Comparison of ENCODE assay signal across 8 mouse cellular contexts in the genomic region with DNA sequence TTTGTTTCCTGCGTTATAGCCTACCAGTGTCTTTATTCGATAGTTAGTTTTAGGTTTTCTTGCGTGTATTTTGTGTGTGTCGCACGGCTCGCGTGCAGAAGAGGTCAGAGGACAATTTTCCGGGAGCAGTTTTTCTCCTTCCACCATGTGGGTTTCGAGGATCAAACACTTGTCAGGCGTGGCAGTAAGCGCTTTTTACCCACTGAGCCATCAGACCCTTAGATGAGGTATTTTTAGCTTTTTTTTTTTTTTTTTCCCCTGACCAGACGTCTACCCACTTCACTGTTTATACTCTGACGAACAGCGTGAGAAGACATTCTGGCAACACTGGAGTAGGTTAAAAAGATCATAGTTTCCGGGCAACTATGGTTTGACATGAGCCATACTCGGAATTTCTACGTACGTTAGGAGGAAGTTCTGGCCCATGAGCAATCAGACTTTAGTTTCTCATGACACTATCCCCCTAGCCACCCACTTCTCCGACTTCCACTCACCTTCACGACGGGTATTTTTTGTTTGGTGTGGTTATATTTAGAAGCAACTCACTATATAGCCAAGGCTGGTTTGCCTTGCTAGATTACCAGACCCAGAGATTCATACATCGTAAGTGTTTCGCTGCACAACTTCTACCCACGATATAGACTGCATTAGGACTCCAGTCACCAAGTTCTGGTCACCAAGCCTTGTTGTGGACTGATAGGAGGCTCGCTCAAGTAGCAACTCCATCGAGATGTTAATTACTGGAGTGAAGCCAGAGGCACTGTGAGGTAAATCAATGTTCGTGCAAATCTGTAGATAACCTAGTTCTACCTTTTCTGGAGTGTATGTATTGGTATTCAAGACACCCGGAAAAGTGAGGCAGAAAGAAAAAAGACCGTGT. TPM values are rescaled to one million over a fixed set of nuclear protein-coding genes. Genes with fewer than 3 reads are reported as not detected.
DNase-seq lines count a peak whose midpoint lies in the region; ATAC-seq and TF ChIP-seq lines count a peak whose summit lies in the region.

No protein-coding gene starts in this region.

- peak overlapping the region; percentile 99 for H3K4me3 ChIP-seq in heart, embryonic 10.5 days
- H3K4me3 ChIP-seq in ES-Bruce4 (ENCODE audit: low read depth, low read length): peak overlapping the region; percentile 94
- H3K4me3 ChIP-seq in forebrain, embryonic 13.5 days: peak overlapping the region; percentile 98
- H3K4me3 ChIP-seq in limb, embryonic 14.5 days (replicated peaks; ENCODE audit: low read length): peak overlapping the region; percentile 99
- peak overlapping the region; percentile 95 for H3K4me3 ChIP-seq in neural tube, embryonic 11.5 days (ENCODE audit: low read depth, low read length)

- intact Hi-C loops in heart, postnatal 10 days (cut with DNase I): loop anchor here (5.0 kb wide), 1 partner anchor 72 kb away; the partner anchor contains the start of gene Wdr6
- intact Hi-C loops in gastrocnemius, postnatal 14 days (cut with DNase I; ENCODE audit: low total_unique reads): no loop called here

- peak overlapping the region; percentile 95 for H3K9ac ChIP-seq in ES-Bruce4 (ENCODE audit: low read depth, poor library complexity, severe bottlenecking)
- H3K9ac ChIP-seq in forebrain, embryonic 13.5 days: peak overlapping the region; percentile 95
- H3K9ac ChIP-seq in limb, embryonic 14.5 days (ENCODE audit: low read depth, low read length, severe bottlenecking): peak overlapping the region; percentile 87
- H3K9ac ChIP-seq in neural tube, embryonic 11.5 days (ENCODE audit: low read length): peak overlapping the region; percentile 86

- no peak for TF ChIP-seq POLR2A in ES-Bruce4 (IDR thresholded peaks at IDR 0.05; ENCODE audit: insufficient read depth, low read length)
- TF ChIP-seq POLR2A in limb, embryonic 14.5 days (IDR thresholded peaks at IDR 0.05; ENCODE audit: borderline replicate concordance, extremely low read depth, insufficient read depth, insufficient read length): no peak

- peaks cover 13% of the 10 kb centered on the region for H3K4me1 ChIP-seq in heart, embryonic 10.5 days
- H3K4me1 ChIP-seq in ES-Bruce4 (ENCODE audit: control insufficient read depth, insufficient read depth, low read length): peaks cover 4% of the 10 kb centered on the region
- H3K4me1 ChIP-seq in forebrain, embryonic 13.5 days: peaks cover 20% of the 10 kb centered on the region
- peaks cover 10% of the 10 kb centered on the region for H3K4me1 ChIP-seq in limb, embryonic 14.5 days (ENCODE audit: control insufficient read depth, insufficient read depth, low read length)
- peaks cover 5% of the 10 kb centered on the region for H3K4me1 ChIP-seq in neural tube, embryonic 11.5 days (ENCODE audit: control insufficient read depth, insufficient read depth, low read length)

- no peak for TF ChIP-seq CTCF in ES-Bruce4 (IDR thresholded peaks at IDR 0.05; ENCODE audit: low read depth, low read length)

- no peaks in the 10 kb centered on the region for H3K9me3 ChIP-seq in heart, embryonic 10.5 days
- H3K9me3 ChIP-seq in ES-Bruce4 (replicated peaks; ENCODE audit: control insufficient read depth, insufficient read depth, low read length, poor library complexity, severe bottlenecking): no peaks in the 10 kb centered on the region
- no peaks in the 10 kb centered on the region for H3K9me3 ChIP-seq in forebrain, embryonic 13.5 days (replicated peaks)
- H3K9me3 ChIP-seq in limb, embryonic 14.5 days (ENCODE audit: control insufficient read depth, low read length): no peaks in the 10 kb centered on the region
- no peaks in the 10 kb centered on the region for H3K9me3 ChIP-seq in neural tube, embryonic 11.5 days (ENCODE audit: control insufficient read depth, low read length)

- no peak for TF ChIP-seq EP300 in ES-Bruce4 (IDR thresholded peaks at IDR 0.05; ENCODE audit: insufficient read depth, low read depth, low read length)

- ATAC-seq in forebrain, embryonic 13.5 days: no peak; the same call in 1 of the 2 replicates
- peak; percentile 31; the same call in 1 of the 2 replicates for ATAC-seq in limb, embryonic 14.5 days (ENCODE audit: low FRiP score, low read depth)
- ATAC-seq in neural tube, embryonic 11.5 days (ENCODE audit: insufficient read depth, low FRiP score, low TSS enrichment): no peak

- no peaks in the 10 kb centered on the region for H3K27me3 ChIP-seq in heart, embryonic 10.5 days (ENCODE audit: insufficient read depth, poor library complexity, severe bottlenecking)
- no peaks in the 10 kb centered on the region for H3K27me3 ChIP-seq in ES-Bruce4 (ENCODE audit: control insufficient read depth, insufficient read depth, low read length, poor library complexity, severe bottlenecking)
- no peaks in the 10 kb centered on the region for H3K27me3 ChIP-seq in forebrain, embryonic 13.5 days
- H3K27me3 ChIP-seq in limb, embryonic 14.5 days (ENCODE audit: control insufficient read depth, insufficient read depth, low read length): no peaks in the 10 kb centered on the region
- H3K27me3 ChIP-seq in neural tube, embryonic 11.5 days (ENCODE audit: control insufficient read depth, insufficient read depth, low read length): no peaks in the 10 kb centered on the region

- DNase-seq in heart, embryonic 10.5 days (ENCODE audit: low spot score): no peak
- DNase-seq in heart, postnatal 10 days: no peak
- no peak for DNase-seq in limb, embryonic 14.5 days (ENCODE audit: low spot score)
- no peak for DNase-seq in neural tube, embryonic 11.5 days (ENCODE audit: low spot score)
- no peak for DNase-seq in left cerebral cortex, adult 11 months (ENCODE audit: low spot score)
- no peak for DNase-seq in gastrocnemius, postnatal 14 days

- peak overlapping the region; percentile 98 for H3K4me2 ChIP-seq in forebrain, embryonic 13.5 days
- peak overlapping the region; percentile 67 for H3K4me2 ChIP-seq in limb, embryonic 14.5 days (replicated peaks; ENCODE audit: low read depth, low read length, severe bottlenecking)
- H3K4me2 ChIP-seq in neural tube, embryonic 11.5 days (ENCODE audit: low read depth): peak overlapping the region; percentile 65

- H3K36me3 ChIP-seq in heart, embryonic 10.5 days: no peaks in the 10 kb centered on the region
- peaks cover 9% of the 10 kb centered on the region; the same call in 1 of the 2 replicates for H3K36me3 ChIP-seq in ES-Bruce4 (ENCODE audit: control insufficient read depth, insufficient read depth, low read length, poor library complexity, severe bottlenecking)
- 0 out of 2 replicates have a peak, but pooled peaks cover 4% of the 10 kb centered on the region for H3K36me3 ChIP-seq in forebrain, embryonic 13.5 days (ENCODE audit: poor library complexity, severe bottlenecking)
- H3K36me3 ChIP-seq in limb, embryonic 14.5 days (ENCODE audit: control insufficient read depth, insufficient read depth, low read length): peaks cover 4% of the 10 kb centered on the region
- no peaks in the 10 kb centered on the region for H3K36me3 ChIP-seq in neural tube, embryonic 11.5 days (ENCODE audit: control insufficient read depth, insufficient read depth, low read length)

- peak overlapping the region; percentile 98 for H3K27ac ChIP-seq in heart, embryonic 10.5 days
- peak overlapping the region; percentile 64 for H3K27ac ChIP-seq in ES-Bruce4 (ENCODE audit: insufficient read depth, low read length)
- H3K27ac ChIP-seq in forebrain, embryonic 13.5 days: peak overlapping the region; percentile 86
- peak overlapping the region; percentile 82 for H3K27ac ChIP-seq in limb, embryonic 14.5 days (replicated peaks; ENCODE audit: low read depth, low read length)
- peak overlapping the region; percentile 78; the same call in 1 of the 2 replicates for H3K27ac ChIP-seq in neural tube, embryonic 11.5 days (ENCODE audit: low read depth, low read length)

- 22% methylated on average over 29 of the region's 29 CpGs for WGBS in heart, embryonic 10.5 days
- WGBS in forebrain, embryonic 13.5 days: 33% methylated on average over 29 of the region's 29 CpGs
- WGBS in limb, embryonic 14.5 days: 31% methylated on average over 29 of the region's 29 CpGs
- WGBS in neural tube, embryonic 11.5 days: 36% methylated on average over 29 of the region's 29 CpGs

RNA-seq across cellular contexts. Expression of gene Arih2, which starts 0.6 kb away (rescaled TPM):
- 50.3 and 52.0 TPM in 2 replicates for polyA plus RNA-seq in heart, embryonic 10.5 days (2016; fragmentation: Nextera tagmentation; extraction: Ambion mirVana)
- 10 to 100 TPM; 55.2 to 56.4 TPM for total RNA-seq in heart, postnatal 10 days (2021)
- 131 and 133 TPM in 2 replicates for polyA plus RNA-seq in ES-Bruce4 (2011; ENCODE audit: insufficient read depth, insufficient read length, low read depth, missing spikeins)
- polyA plus RNA-seq in forebrain, embryonic 13.5 days (2015; fragmentation: Nextera tagmentation; extraction: Ambion mirVana): 55.9 and 58.2 TPM in 2 replicates
- polyA plus RNA-seq in limb, embryonic 14.5 days (2012; rRNA removed): 46.2 and 48.5 TPM in 2 replicates
- polyA plus RNA-seq in limb, embryonic 14.5 days (2014; fragmentation: Nextera tagmentation; extraction: Ambion mirVana): 35.7 and 39.8 TPM in 2 replicates
- polyA plus RNA-seq in neural tube, embryonic 11.5 days (2014; fragmentation: Nextera tagmentation; extraction: Ambion mirVana): 54.8 and 55.9 TPM in 2 replicates
- 10 to 100 TPM; 49.0 to 53.4 TPM for total RNA-seq in gastrocnemius, postnatal 14 days (2021)

RNA-seq across cellular contexts. Expression of gene Slc25a20, which starts 12.1 kb away (rescaled TPM):
- 53.0 and 53.7 TPM in 2 replicates for polyA plus RNA-seq in heart, embryonic 10.5 days (2016; fragmentation: Nextera tagmentation; extraction: Ambion mirVana)
- 100 to 1,000 TPM; 249 to 251 TPM for total RNA-seq in heart, postnatal 10 days (2021)
- polyA plus RNA-seq in ES-Bruce4 (2011; ENCODE audit: insufficient read depth, insufficient read length, low read depth, missing spikeins): 30.1 and 35.7 TPM in 2 replicates
- 39.0 and 41.3 TPM in 2 replicates for polyA plus RNA-seq in forebrain, embryonic 13.5 days (2015; fragmentation: Nextera tagmentation; extraction: Ambion mirVana)
- polyA plus RNA-seq in limb, embryonic 14.5 days (2012; rRNA removed): 16.6 and 20.7 TPM in 2 replicates
- 28.2 and 29.1 TPM in 2 replicates for polyA plus RNA-seq in limb, embryonic 14.5 days (2014; fragmentation: Nextera tagmentation; extraction: Ambion mirVana)
- polyA plus RNA-seq in neural tube, embryonic 11.5 days (2014; fragmentation: Nextera tagmentation; extraction: Ambion mirVana): 31.0 and 32.8 TPM in 2 replicates
- total RNA-seq in gastrocnemius, postnatal 14 days (2021): 10 to 100 TPM; 59.0 to 84.8 TPM

RNA-seq across cellular contexts. Expression of gene Prkar2a, which starts 39.3 kb away (rescaled TPM):
- 26.5 and 29.1 TPM in 2 replicates for polyA plus RNA-seq in heart, embryonic 10.5 days (2016; fragmentation: Nextera tagmentation; extraction: Ambion mirVana)
- total RNA-seq in heart, postnatal 10 days (2021): 10 to 100 TPM; 73.4 to 79.1 TPM
- polyA plus RNA-seq in ES-Bruce4 (2011; ENCODE audit: insufficient read depth, insufficient read length, low read depth, missing spikeins): 58.4 and 72.2 TPM in 2 replicates
- 32.8 and 34.2 TPM in 2 replicates for polyA plus RNA-seq in forebrain, embryonic 13.5 days (2015; fragmentation: Nextera tagmentation; extraction: Ambion mirVana)
- polyA plus RNA-seq in limb, embryonic 14.5 days (2012; rRNA removed): 18.5 and 20.4 TPM in 2 replicates
- polyA plus RNA-seq in limb, embryonic 14.5 days (2014; fragmentation: Nextera tagmentation; extraction: Ambion mirVana): 33.6 and 34.1 TPM in 2 replicates
- polyA plus RNA-seq in neural tube, embryonic 11.5 days (2014; fragmentation: Nextera tagmentation; extraction: Ambion mirVana): 64.6 and 69.0 TPM in 2 replicates
- 100 to 1,000 TPM in 1 of 2 experiments, 10 to 100 TPM in 1; 92.4 to 112 TPM for total RNA-seq in gastrocnemius, postnatal 14 days (2021)

RNA-seq across cellular contexts. Expression of gene P4htm, which starts 52.3 kb away (rescaled TPM):
- 13.2 and 20.6 TPM in 2 replicates for polyA plus RNA-seq in heart, embryonic 10.5 days (2016; fragmentation: Nextera tagmentation; extraction: Ambion mirVana)
- 10 to 100 TPM; 12.7 to 15.1 TPM for total RNA-seq in heart, postnatal 10 days (2021)
- polyA plus RNA-seq in ES-Bruce4 (2011; ENCODE audit: insufficient read depth, insufficient read length, low read depth, missing spikeins): 2.4 TPM in 2 replicates
- polyA plus RNA-seq in forebrain, embryonic 13.5 days (2015; fragmentation: Nextera tagmentation; extraction: Ambion mirVana): 16.6 and 18.7 TPM in 2 replicates
- 14.3 and 17.8 TPM in 2 replicates for polyA plus RNA-seq in limb, embryonic 14.5 days (2012; rRNA removed)
- polyA plus RNA-seq in limb, embryonic 14.5 days (2014; fragmentation: Nextera tagmentation; extraction: Ambion mirVana): 7.8 and 8.8 TPM in 2 replicates
- polyA plus RNA-seq in neural tube, embryonic 11.5 days (2014; fragmentation: Nextera tagmentation; extraction: Ambion mirVana): 10.5 and 11.7 TPM in 2 replicates
- 1 to 10 TPM; 4.0 to 4.1 TPM for total RNA-seq in gastrocnemius, postnatal 14 days (2021)
